ENCODE assay signal across 8 mouse cellular contexts in the genomic region with DNA sequence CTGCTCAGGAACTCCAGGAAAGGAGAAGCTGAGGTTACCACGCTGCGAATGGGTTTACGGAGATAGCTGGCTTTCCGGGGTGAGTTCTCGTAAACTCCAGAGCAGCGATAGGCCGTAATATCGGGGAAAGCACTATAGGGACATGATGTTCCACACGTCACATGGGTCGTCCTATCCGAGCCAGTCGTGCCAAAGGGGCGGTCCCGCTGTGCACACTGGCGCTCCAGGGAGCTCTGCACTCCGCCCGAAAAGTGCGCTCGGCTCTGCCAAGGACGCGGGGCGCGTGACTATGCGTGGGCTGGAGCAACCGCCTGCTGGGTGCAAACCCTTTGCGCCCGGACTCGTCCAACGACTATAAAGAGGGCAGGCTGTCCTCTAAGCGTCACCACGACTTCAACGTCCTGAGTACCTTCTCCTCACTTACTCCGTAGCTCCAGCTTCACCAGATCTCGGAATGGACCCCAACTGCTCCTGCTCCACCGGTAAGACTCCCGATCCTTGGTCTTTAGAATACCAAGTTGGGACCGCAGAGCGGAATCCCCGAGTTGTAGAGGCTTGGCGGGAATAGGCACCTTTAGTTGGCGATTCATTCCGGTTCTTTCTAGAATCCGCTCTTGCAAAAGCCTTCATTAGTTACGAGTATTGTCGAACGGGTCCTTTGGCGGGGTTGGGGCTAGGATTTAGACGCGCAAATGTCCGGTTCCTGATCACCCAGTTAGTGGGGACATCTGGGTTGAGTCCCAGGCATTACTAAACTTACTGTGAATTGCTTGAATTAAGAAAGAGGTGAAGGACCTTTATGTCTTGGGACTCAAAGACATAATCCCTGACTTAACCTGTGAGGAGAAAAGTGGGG. TPM values are rescaled to one million over a fixed set of nuclear protein-coding genes. Genes with fewer than 3 reads are reported as not detected.
DNase-seq lines count a peak whose midpoint lies in the region; ATAC-seq and TF ChIP-seq lines count a peak whose summit lies in the region.

Mt1 (plus strand) TSS at position 226 of the 856 bp plus-strand sequence.

- peak; percentile 76 for DNase-seq in fat pad, adult 2 months (ENCODE audit: extremely low read depth, low read depth, low spot score)
- DNase-seq in kidney, postnatal 0 days (ENCODE audit: low spot score), result peak; percentile 82
- DNase-seq in liver, adult 2 months (ENCODE audit: extremely low read depth, low read depth, low spot score), result peak; percentile 85
- peak; percentile 78 for DNase-seq in splenic B cell, adult 2 months (ENCODE audit: low read depth, low spot score)

- H3K27me3 ChIP-seq in E14TG2a.4 (ENCODE audit: insufficient read depth, low read length), result peaks cover 41% of the 10 kb centered on the region
- H3K27me3 ChIP-seq in heart, embryonic 12.5 days (replicated peaks), result peaks cover 78% of the 10 kb centered on the region
- peaks cover 10% of the 10 kb centered on the region for H3K27me3 ChIP-seq in kidney, postnatal 0 days (ENCODE audit: insufficient read depth, low read length)
- H3K27me3 ChIP-seq in liver, adult 2 months (ENCODE audit: control insufficient read depth, insufficient read depth, low read length), result no peaks in the 10 kb centered on the region
- H3K27me3 ChIP-seq in splenic B cell, adult 2 months (ENCODE audit: control insufficient read depth, insufficient read depth, low read length, poor library complexity, severe bottlenecking), result no peaks in the 10 kb centered on the region; the same call in 1 of the 2 replicates

- peak; percentile 77 for TF ChIP-seq POLR2A in liver, adult 2 months (IDR thresholded peaks at IDR 0.05; ENCODE audit: extremely low read depth, insufficient read depth, low read length)

- H3K79me2 ChIP-seq in liver, adult 2 months (ENCODE audit: control insufficient read depth, insufficient read depth, low read length), result no peaks in the 10 kb centered on the region

- peak within 1 kb of the TSS; percentile 88 for H3K27ac ChIP-seq in brown adipose tissue, adult 24 weeks (replicated peaks; ENCODE audit: low read depth, low read length)
- peak within 1 kb of the TSS; percentile 20; the same call in 1 of the 2 replicates for H3K27ac ChIP-seq in heart, embryonic 12.5 days (ENCODE audit: poor library complexity, severe bottlenecking)
- H3K27ac ChIP-seq in kidney, postnatal 0 days, result peak within 1 kb of the TSS; percentile 73
- peak within 1 kb of the TSS; percentile 70 for H3K27ac ChIP-seq in liver, adult 2 months (replicated peaks; ENCODE audit: insufficient read depth, low read depth, low read length)

- TF ChIP-seq CTCF in E14TG2a.4 (conservative IDR thresholded peaks at IDR 0.05; ENCODE audit: low read length), result no peak
- peak; percentile 11; the same call in 1 of the 2 replicates for TF ChIP-seq CTCF in kidney, postnatal 0 days (IDR thresholded peaks at IDR 0.05; ENCODE audit: low read depth)
- no peak for TF ChIP-seq CTCF in liver, adult 2 months (IDR thresholded peaks at IDR 0.05; ENCODE audit: low read depth, low read length)

- H3K9me3 ChIP-seq in E14TG2a.4 (ENCODE audit: low read length), result no peaks in the 10 kb centered on the region
- no peaks in the 10 kb centered on the region for H3K9me3 ChIP-seq in heart, embryonic 12.5 days (replicated peaks)
- H3K9me3 ChIP-seq in kidney, postnatal 0 days (replicated peaks; ENCODE audit: low read length), result no peaks in the 10 kb centered on the region

- H3K4me1 ChIP-seq in E14TG2a.4 (replicated peaks; ENCODE audit: low read depth, low read length), result peaks cover 78% of the 10 kb centered on the region
- H3K4me1 ChIP-seq in brown adipose tissue, adult 24 weeks (ENCODE audit: control insufficient read depth, insufficient read depth, insufficient read length, low read length), result peaks cover 5% of the 10 kb centered on the region; the same call in 1 of the 2 replicates
- H3K4me1 ChIP-seq in heart, embryonic 12.5 days (replicated peaks), result peaks cover 25% of the 10 kb centered on the region
- peaks cover 17% of the 10 kb centered on the region; the same call in 1 of the 2 replicates for H3K4me1 ChIP-seq in kidney, postnatal 0 days (replicated peaks; ENCODE audit: insufficient read depth, low read length)
- H3K4me1 ChIP-seq in liver, adult 2 months (ENCODE audit: control insufficient read depth, insufficient read depth, low read length), result peaks cover 11% of the 10 kb centered on the region

- H3K4me3 ChIP-seq in E14TG2a.4 (replicated peaks; ENCODE audit: low read length), result peak within 1 kb of the TSS; percentile 86
- H3K4me3 ChIP-seq in brown adipose tissue, adult 24 weeks (ENCODE audit: insufficient read depth, low read depth, low read length), result peak within 1 kb of the TSS; percentile 72
- H3K4me3 ChIP-seq in heart, embryonic 12.5 days, result peak within 1 kb of the TSS; percentile 53
- peak within 1 kb of the TSS; percentile 52 for H3K4me3 ChIP-seq in kidney, postnatal 0 days (replicated peaks; ENCODE audit: low read depth, low read length)
- peak within 1 kb of the TSS; percentile 51 for H3K4me3 ChIP-seq in liver, adult 2 months (ENCODE audit: insufficient read depth, low read depth, low read length)

- WGBS in heart, embryonic 12.5 days, result under 1% methylated on average over 50 of the region's 50 CpGs
- under 1% methylated on average over 50 of the region's 50 CpGs for WGBS in kidney, postnatal 0 days
- under 1% methylated on average over 50 of the region's 50 CpGs for WGBS in liver, adult 2 months

- peak within 1 kb of the TSS; percentile 85 for H3K4me2 ChIP-seq in heart, embryonic 12.5 days
- H3K4me2 ChIP-seq in kidney, postnatal 0 days (ENCODE audit: low read length), result peak within 1 kb of the TSS; percentile 77

- H3K36me3 ChIP-seq in E14TG2a.4 (ENCODE audit: insufficient read depth, low read length), result no peaks in the 10 kb centered on the region
- no peaks in the 10 kb centered on the region for H3K36me3 ChIP-seq in heart, embryonic 12.5 days
- no peaks in the 10 kb centered on the region for H3K36me3 ChIP-seq in kidney, postnatal 0 days (ENCODE audit: insufficient read depth, low read length)
- H3K36me3 ChIP-seq in liver, adult 2 months (ENCODE audit: control insufficient read depth, insufficient read depth, low read length), result no peaks in the 10 kb centered on the region
- H3K36me3 ChIP-seq in splenic B cell, adult 2 months (ENCODE audit: control insufficient read depth, insufficient read depth, low read length, poor library complexity, severe bottlenecking), result no peaks in the 10 kb centered on the region

- H3K9ac ChIP-seq in heart, embryonic 12.5 days, result peak within 1 kb of the TSS; percentile 67
- H3K9ac ChIP-seq in kidney, postnatal 0 days (ENCODE audit: low read depth, low read length), result peak within 1 kb of the TSS; percentile 68
- peak within 1 kb of the TSS; percentile 75 for H3K9ac ChIP-seq in liver, adult 2 months (ENCODE audit: low read depth, low read length)

- ATAC-seq in heart, embryonic 12.5 days (ENCODE audit: insufficient number of reproducible peaks, low FRiP score), result peak; percentile 91
- peak; percentile 85 for ATAC-seq in kidney, postnatal 0 days (replicated peaks; ENCODE audit: low FRiP score, low read depth)
- ATAC-seq in monocyte, adult 5-6 weeks (replicated peaks; ENCODE audit: insufficient number of reproducible peaks, low FRiP score, low TSS enrichment, poor library complexity, severe bottlenecking), result peak; percentile 90

RNA-seq across cellular contexts. Expression of gene Mt1, which starts in this region (rescaled TPM):
- polyA plus RNA-seq in brown adipose tissue, adult 24 weeks (2012; ENCODE audit: insufficient read depth, insufficient read length, missing spikeins), result 526 and 987 TPM in 2 replicates
- polyA plus RNA-seq in heart, embryonic 12.5 days (2016; fragmentation: Nextera tagmentation; extraction: Ambion mirVana), result 129 and 209 TPM in 2 replicates
- 499 and 556 TPM in 2 replicates for polyA plus RNA-seq in kidney, postnatal 0 days (2015; fragmentation: Nextera tagmentation; extraction: Ambion mirVana)
- total RNA-seq in liver, adult 2 months (2014; rRNA removed), result 270 and 333 TPM in 2 replicates
- 388 and 1,689 TPM in 2 replicates for polyA plus RNA-seq in liver, adult 2 months (2012; rRNA removed)
- total RNA-seq in monocyte, adult 5-6 weeks (2017), result 7.1 to 8.5 TPM (median 8.2 TPM) in 3 replicates

Comparison
In these comparisons a context has a peak if more than half of its experiments do, and no peak if none do; other contexts are left out.
1. Peak in every context shown above with its lines: DNase-seq, ATAC-seq, H3K4me3 ChIP-seq and H3K27ac ChIP-seq.
2. RNA of gene Mt1 (total RNA-seq): 270 to 333 TPM in liver, adult 2 months; 7.1 to 8.5 TPM in monocyte, adult 5-6 weeks; every median in the first group is over 10 times any median in the second.
3. H3K27ac ChIP-seq: peak in every context shown above with its lines; median percentile 88 in brown adipose tissue, adult 24 weeks; 73 in kidney, postnatal 0 days; 70 in liver, adult 2 months; 20 in heart, embryonic 12.5 days.